Comparison of ENCODE assay signal across 1 mouse cellular context in the genomic region with DNA sequence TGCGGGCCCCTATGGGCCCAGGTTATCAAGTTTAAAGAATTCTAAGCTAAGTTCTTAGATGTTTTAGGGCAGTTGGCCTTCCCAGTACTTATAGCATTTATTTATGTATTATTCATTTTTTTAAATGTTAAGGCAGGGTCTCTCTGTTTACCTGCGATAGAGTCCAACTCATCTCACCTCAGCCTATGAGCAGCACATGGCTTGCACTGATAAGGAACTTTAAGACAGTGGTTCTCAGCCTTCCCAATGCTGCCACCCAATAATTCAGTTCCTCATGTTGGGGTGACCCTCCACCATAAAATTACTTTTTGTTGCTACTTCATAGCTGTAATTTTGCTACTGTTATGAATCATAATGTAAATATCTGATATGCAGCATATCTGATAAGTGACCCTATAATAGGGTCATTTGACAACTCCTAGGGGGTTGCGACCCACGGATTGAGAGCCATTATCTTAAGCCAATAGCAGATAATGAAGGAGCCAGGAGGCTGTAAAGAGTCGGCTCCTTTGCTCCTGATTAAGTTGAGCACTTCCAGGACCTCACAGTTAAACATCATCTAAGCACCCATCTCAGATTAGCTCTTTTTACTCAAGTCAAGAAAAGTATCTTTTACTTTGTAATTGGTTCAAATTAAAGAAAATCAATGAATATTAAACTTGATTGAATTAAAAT.
A peak's percentile ranks its signal among the peaks of the same experiment; 100 is the strongest.
TF ChIP-seq lines count a peak whose summit lies in the region.

No protein-coding gene starts in this region.

TF ChIP-seq in MEL, 35 proteins besides CTCF, POLR2A, EP300 and RAD21:
- TF ChIP-seq TAL1 (IDR thresholded peaks at IDR 0.05; ENCODE audit: low read length) (peak; percentile 93), USF1 (IDR thresholded peaks at IDR 0.05; ENCODE audit: low read depth, low read length) (no peak), MAZ (IDR thresholded peaks at IDR 0.05; ENCODE audit: low read depth, low read length) (no peak; the same call in 1 of the 2 replicates), ZMIZ1 (IDR thresholded peaks at IDR 0.05; ENCODE audit: low read depth, low read length) (no peak), TCF12 (IDR thresholded peaks at IDR 0.05; ENCODE audit: low read depth, low read length) (peak; percentile 96), HCFC1 (IDR thresholded peaks at IDR 0.05; ENCODE audit: low read depth, low read length) (no peak), KAT2A (conservative IDR thresholded peaks at IDR 0.05; ENCODE audit: low read depth, low read length) (no peak), TBP (IDR thresholded peaks at IDR 0.05; ENCODE audit: low read depth, low read length) (0 out of 2 replicates have a peak, but pooled peaks have one; percentile 18), MYC (IDR thresholded peaks at IDR 0.05; ENCODE audit: low read depth, low read length) (peak; percentile 74; the same call in 1 of the 2 replicates), BHLHE40 (IDR thresholded peaks at IDR 0.05; ENCODE audit: borderline replicate concordance, low read depth, low read length) (no peak), USF2 (IDR thresholded peaks at IDR 0.05; ENCODE audit: borderline replicate concordance in 1 of 2, insufficient read depth in 1 of 2, low read depth in 1 of 2, low read length in 2 of 2) (no peak), MYB (IDR thresholded peaks at IDR 0.05; ENCODE audit: low read depth, low read length) (no peak), NELFE (IDR thresholded peaks at IDR 0.05; ENCODE audit: low read depth, low read length) (no peak), ZC3H11A (IDR thresholded peaks at IDR 0.05; ENCODE audit: low read depth, low read length) (no peak), SMC3 (IDR thresholded peaks at IDR 0.05; ENCODE audit: low read depth, low read length) (no peak), ZKSCAN1 (IDR thresholded peaks at IDR 0.05; ENCODE audit: low read depth, low read length) (no peak), CHD1 (IDR thresholded peaks at IDR 0.05; ENCODE audit: low read depth, low read length) (no peak), POLR2AphosphoS2 (IDR thresholded peaks at IDR 0.05; ENCODE audit: low read length) (no peak), MAX (IDR thresholded peaks at IDR 0.05; ENCODE audit: low read length) (0 out of 2 replicates have a peak, but pooled peaks have one; percentile 34), CHD2 (IDR thresholded peaks at IDR 0.05; ENCODE audit: low read length) (no peak), MEF2A (IDR thresholded peaks at IDR 0.05; ENCODE audit: extremely low read depth, insufficient replicate concordance, low read depth, low read length, poor library complexity, severe bottlenecking) (no peak), SIN3A (IDR thresholded peaks at IDR 0.05; ENCODE audit: low read length) (peak; percentile 57), UBTF (IDR thresholded peaks at IDR 0.05; ENCODE audit: borderline replicate concordance, insufficient read depth, low read depth, low read length) (no peak), MXI1 (IDR thresholded peaks at IDR 0.05; ENCODE audit: low read depth, low read length) (peak; percentile 62), POLR2AphosphoS5 (IDR thresholded peaks at IDR 0.05; ENCODE audit: borderline replicate concordance, low read depth, low read length) (no peak), E2F4 (IDR thresholded peaks at IDR 0.05; ENCODE audit: borderline replicate concordance, low read depth, low read length) (no peak), JUND (IDR thresholded peaks at IDR 0.05; ENCODE audit: low read depth, low read length) (no peak), MAFK (IDR thresholded peaks at IDR 0.05; ENCODE audit: borderline replicate concordance, low read depth, low read length) (no peak), GATA1 (IDR thresholded peaks at IDR 0.05; ENCODE audit: low read depth, low read length) (peak; percentile 96), ELF1 (IDR thresholded peaks at IDR 0.05; ENCODE audit: low read depth, low read length) (0 out of 2 replicates have a peak, but pooled peaks have one; percentile 11), ZNF384 (IDR thresholded peaks at IDR 0.05; ENCODE audit: low read depth, low read length) (peak; percentile 86), NRF1 (IDR thresholded peaks at IDR 0.05; ENCODE audit: insufficient read depth, low read depth, low read length, poor library complexity, severe bottlenecking) (no peak), GABPA (IDR thresholded peaks at IDR 0.05; ENCODE audit: low read depth, low read length) (no peak), ETS1 (IDR thresholded peaks at IDR 0.05; ENCODE audit: low read depth, low read length) (peak; percentile 67; the same call in 1 of the 2 replicates), RCOR1 (IDR thresholded peaks at IDR 0.05; ENCODE audit: low read depth, low read length) (peak; percentile 66; the same call in 1 of the 2 replicates)
